ENCODE assay signal across 26 mouse cellular contexts in genomic region chr11:45476917-45477316, GRCm38 (mm10).
"Had no signal": no experiment of that assay in that cellular context is flagged by ENCODE, and none has a peak within 500 bp of the region (broad histone marks: within the 10 kb centered on the region; RNA-seq: fewer than 3 reads in every experiment).

No protein-coding gene starts in this region.

- H3K9ac ChIP-seq: heart, embryonic 13.5 days; heart, embryonic 15.5 days; hindbrain, embryonic 12.5 days; hindbrain, embryonic 14.5 days; intestine, embryonic 15.5 days; limb, embryonic 13.5 days; limb, embryonic 15.5 days; liver, embryonic 12.5 days; liver, embryonic 14.5 days had no signal

- H3K27me3 ChIP-seq: heart, embryonic 13.5 days; heart, embryonic 15.5 days; hindbrain, embryonic 12.5 days; intestine, embryonic 15.5 days; limb, embryonic 13.5 days; limb, embryonic 15.5 days; liver, embryonic 12.5 days had no signal

- H3K4me1 ChIP-seq: heart, embryonic 13.5 days; heart, embryonic 15.5 days; intestine, embryonic 15.5 days; limb, embryonic 15.5 days; liver, embryonic 12.5 days had no signal

- DNase-seq: gastrocnemius, postnatal 14 days; gastrocnemius, postnatal 36 days; heart, adult 2 months; heart, postnatal 14 days; heart, postnatal 4 days; kidney, adult 18-20 months; kidney, adult 8-10 months; kidney, postnatal 14 days; kidney, postnatal 36 days; layer of hippocampus, adult 9-11 months; layer of hippocampus, postnatal 36 days; left cerebral cortex, postnatal 4 days had no signal

- ATAC-seq: hindbrain, embryonic 16.5 days; inflammation-experienced regulatory T-cells, adult 6 months; intestine, embryonic 15.5 days; intestine, postnatal 0 days; liver, embryonic 12.5 days had no signal

- H3K4me3 ChIP-seq: heart, adult 2 months; heart, embryonic 13.5 days; heart, embryonic 15.5 days; hindbrain, embryonic 10.5 days; hindbrain, embryonic 12.5 days; intestine, embryonic 15.5 days; limb, embryonic 13.5 days; limb, embryonic 15.5 days; liver, embryonic 12.5 days had no signal

- H3K4me2 ChIP-seq: heart, embryonic 11.5 days; heart, embryonic 13.5 days; heart, embryonic 15.5 days; hindbrain, embryonic 12.5 days; hindbrain, embryonic 14.5 days; intestine, embryonic 15.5 days; limb, embryonic 13.5 days; limb, embryonic 15.5 days; liver, embryonic 12.5 days had no signal

- H3K9me3 ChIP-seq: heart, embryonic 13.5 days; heart, embryonic 15.5 days; hindbrain, embryonic 10.5 days; hindbrain, embryonic 12.5 days; intestine, embryonic 15.5 days; limb, embryonic 13.5 days; limb, embryonic 15.5 days; liver, embryonic 12.5 days had no signal

- H3K27ac ChIP-seq: heart, adult 2 months; heart, embryonic 13.5 days; heart, embryonic 15.5 days; hindbrain, embryonic 10.5 days; hindbrain, embryonic 12.5 days; hindbrain, embryonic 14.5 days; intestine, embryonic 15.5 days; limb, embryonic 13.5 days; limb, embryonic 15.5 days; liver, embryonic 12.5 days; liver, embryonic 14.5 days had no signal

- H3K36me3 ChIP-seq: heart, embryonic 13.5 days; heart, embryonic 15.5 days; hindbrain, embryonic 10.5 days; hindbrain, embryonic 12.5 days; intestine, embryonic 15.5 days; limb, embryonic 13.5 days; limb, embryonic 15.5 days; liver, embryonic 12.5 days had no signal
